Mouse (Mus musculus) splenic B cell, adult 2 months (primary cell): ENCODE results near the gene Scgb2b15.
"Not testable (repeated sequence)": the region's sequence is repeated elsewhere in the genome, so short reads cannot be mapped to it uniquely, and the experiment has no call there.

ENCODE experiments used
- DNase-seq: peaks from one replicate; pipeline ENCODE4 v3.0.0-alpha.2; 2011; ENCODE audit warnings: low read depth, low spot score
- H3K27me3 ChIP-seq: 2 replicates; pipeline ENCODE4 v1.6.1; 2012; ENCODE audit warnings: mild to moderate bottlenecking, low read length, moderate library complexity, mixed read lengths; ENCODE audit not compliant: control insufficient read depth, poor library complexity, insufficient read depth, severe bottlenecking
- H3K36me3 ChIP-seq: 2 replicates; pipeline ENCODE4 v1.6.1; 2012; ENCODE audit warnings: mild to moderate bottlenecking, low read length, moderate library complexity, mixed read lengths; ENCODE audit not compliant: control insufficient read depth, poor library complexity, insufficient read depth, severe bottlenecking

Scgb2b15 gene

DNA sequence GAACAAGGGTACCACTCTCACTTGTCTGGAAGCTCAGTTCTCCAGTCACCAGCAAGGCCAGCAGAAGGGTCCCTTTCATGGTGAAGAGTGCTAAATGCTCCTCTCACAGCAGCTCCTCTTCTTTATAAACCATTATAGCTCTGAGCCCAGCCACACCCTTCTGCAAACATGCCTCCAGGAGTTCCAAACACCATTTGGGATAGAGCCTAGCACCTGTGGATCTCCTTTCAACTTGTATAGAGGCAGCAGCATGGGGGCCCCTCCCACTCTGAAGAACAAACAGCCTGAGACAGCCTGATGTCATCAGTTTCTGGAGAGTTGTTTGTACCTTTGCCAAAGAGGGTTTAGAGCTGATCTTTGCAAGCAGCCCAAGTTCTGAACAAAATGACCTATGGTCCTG, at the start of gene Scgb2b15:
Gene Scgb2b15 (minus strand): TSS at position 101 of the 400 bp plus-strand sequence.
- H3K36me3 ChIP-seq, H3K27me3 ChIP-seq, DNase-seq: not testable (repeated sequence)

DNA sequence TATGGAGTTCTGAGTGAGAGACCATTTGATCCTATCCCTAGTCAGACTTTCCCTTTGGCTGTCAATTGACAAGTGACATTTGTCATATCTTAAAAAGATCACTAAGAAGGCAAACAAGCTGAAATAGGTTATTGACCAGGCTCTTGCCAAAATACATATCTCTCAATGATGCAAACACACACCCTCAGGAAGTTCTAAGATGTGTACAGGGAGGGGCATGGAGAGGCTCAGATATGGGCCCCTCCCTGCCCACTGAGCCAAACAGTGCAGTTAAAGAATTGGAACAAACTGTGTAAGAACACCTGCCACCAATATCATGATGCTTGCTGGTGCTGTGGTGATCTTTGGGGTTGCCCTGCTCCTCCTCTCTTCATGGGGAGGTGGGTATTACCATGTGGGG, 6.8 kb upstream of the Scgb2b15 start, which contains the start of gene Scgb1b15:
Gene Scgb1b15 (plus strand): TSS at position 301 of the 400 bp plus-strand sequence.
- not testable (repeated sequence) for H3K27me3 ChIP-seq, H3K36me3 ChIP-seq, DNase-seq
